Mouse (Mus musculus) ES-E14 (cell line): ENCODE results near the gene Amdhd2. TPM values are rescaled to one million over a fixed set of nuclear protein-coding genes. Genes with fewer than 3 reads are reported as not detected.

ENCODE experiments used
- DNase-seq: peaks from one replicate; pipeline ENCODE4 v3.0.0-alpha.2; 2013; ENCODE audit warnings: low read depth, low spot score
- H3K27ac ChIP-seq: 2 replicates; pipeline ENCODE4 v1.5.1; 2012; ENCODE audit warnings: low read depth, mild to moderate bottlenecking, low read length, moderate library complexity, mixed read lengths; ENCODE audit not compliant: poor library complexity, insufficient read depth, severe bottlenecking
- H3K36me3 ChIP-seq: 2 replicates; pipeline ENCODE4 v1.6.1; 2012; ENCODE audit warnings: mild to moderate bottlenecking, low read length, moderate library complexity, mixed read lengths; ENCODE audit not compliant: control insufficient read depth, poor library complexity, insufficient read depth, severe bottlenecking
- H3K4me1 ChIP-seq, 2 experiments: fragments of 150-350 bp in 1 of 2; sonication (generic) in 1 of 2; 2 replicates each; pipeline ENCODE4 v1.6.1; 2012; ENCODE audit warnings: low read length in 2 of 2, mild to moderate bottlenecking in 1 of 2, mixed read lengths in 1 of 2; ENCODE audit not compliant: control insufficient read depth in 2 of 2, insufficient read depth in 2 of 2, poor library complexity in 1 of 2
- H3K4me3 ChIP-seq, 2 experiments: fragments of 150-350 bp in 1 of 2; sonication (generic) in 1 of 2; 2 replicates each; pipeline ENCODE4 v1.5.1; 2012; ENCODE audit warnings: low read length in 2 of 2, low read depth in 1 of 2, mild to moderate bottlenecking in 1 of 2, mixed read lengths in 1 of 2; ENCODE audit not compliant: insufficient read depth in 1 of 2, poor library complexity in 1 of 2, severe bottlenecking in 1 of 2
- H3K9ac ChIP-seq: 2 replicates; pipeline ENCODE4 v1.6.1; 2012; ENCODE audit warnings: low read depth, mild to moderate bottlenecking, low read length, mixed read lengths; ENCODE audit not compliant: poor library complexity, insufficient read depth, severe bottlenecking
- H3K9me3 ChIP-seq: fragments of 150-350 bp; sonication (generic); 2 replicates; pipeline ENCODE4 v1.6.1; 2012; ENCODE audit warnings: low read depth, mild to moderate bottlenecking, low read length; ENCODE audit not compliant: control insufficient read depth, insufficient read depth
- CHD2 ChIP-seq: IDR thresholded peaks from 2 replicates; pipeline ENCODE4 v1.6.1; 2014; ENCODE audit warnings: mild to moderate bottlenecking, low read depth, low read length, inconsistent platforms
- HCFC1 ChIP-seq: IDR thresholded peaks from 2 replicates; pipeline ENCODE4 v1.6.1; 2012; ENCODE audit warnings: low read length, inconsistent platforms, borderline replicate concordance; ENCODE audit not compliant: insufficient read depth
- MAFK ChIP-seq: IDR thresholded peaks from 2 replicates; pipeline ENCODE4 v1.6.1; 2014; ENCODE audit warnings: mild to moderate bottlenecking, low read depth, low read length, inconsistent platforms; ENCODE audit not compliant: insufficient read depth
- ZC3H11A ChIP-seq: IDR thresholded peaks from 2 replicates; pipeline ENCODE4 v1.6.1; 2012; ENCODE audit warnings: low read depth, mild to moderate bottlenecking, inconsistent platforms, low read length, borderline replicate concordance
- ZNF384 ChIP-seq: IDR thresholded peaks from 2 replicates; pipeline ENCODE4 v1.6.1; 2012; ENCODE audit warnings: low read depth, low read length, inconsistent platforms
- in situ Hi-C, 2 experiments: fragments of 600-800 bp; cut with MboI; formaldehyde crosslinking; loops; one replicate each; pipeline ENCODE4 v1.15.1; 2025; ENCODE audit warnings: low sequenced_read_pairs in 2 of 2, inconsistent platforms in 1 of 2; ENCODE audit not compliant: unreplicated experiment in 2 of 2
- total RNA-seq: library from RNA; depleted of rRNA; stranded (reverse); fragments of 300-350 nt; gene quantifications from 2 replicates; pipeline ENCODE4 v1.2.3, GENCODE M21; 2012

Amdhd2 gene
- total RNA-seq, 1 experiment = 28.5 TPM

DNA sequence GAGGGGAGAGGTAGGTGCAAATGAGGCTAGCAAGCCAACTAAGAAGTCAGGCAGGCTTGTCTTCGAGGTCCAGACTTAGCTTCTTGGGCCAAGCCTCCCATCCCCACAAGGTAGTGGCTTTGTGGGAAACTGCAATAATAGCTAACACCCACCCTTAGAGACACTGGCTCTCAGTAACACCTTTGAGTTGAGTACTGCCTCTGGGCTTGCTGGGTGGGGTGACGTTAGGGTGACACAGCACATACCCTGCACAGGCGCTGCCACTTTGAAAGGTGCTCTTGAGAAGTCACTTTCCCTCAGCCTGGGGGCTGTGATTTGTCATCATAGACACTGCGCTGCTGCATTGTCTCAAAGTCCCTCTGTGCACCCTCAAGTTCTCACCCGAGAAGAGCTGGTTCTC, 30.2 kb upstream of the Amdhd2 start:
- no peaks in the 10 kb centered on the region for H3K9me3 ChIP-seq
- H3K4me3 ChIP-seq = no peak overlapping the region
- TF ChIP-seq ZNF384 (no peak), ZC3H11A (no peak), CHD2 (no peak), MAFK (no peak), HCFC1 (no peak)
- H3K9ac ChIP-seq = no peak overlapping the region
- H3K27ac ChIP-seq = no peak overlapping the region
- in situ Hi-C loops = no loop called here
- H3K36me3 ChIP-seq = no peaks in the 10 kb centered on the region
- peaks cover 4 to 25% of the 10 kb centered on the region in 2 experiments; a peak in 3 of 4 replicates for H3K4me1 ChIP-seq
- no peak for DNase-seq

- Histone ChIP-seq H3K4me1 (peaks cover 4 to 25% of the 10 kb centered on the region in 2 experiments; a peak in 3 of 4 replicates), H3K36me3 (no peaks in the 10 kb centered on the region), H3K9me3 (no peaks in the 10 kb centered on the region), H3K27ac (no peak overlapping the region), H3K4me3 (no peak overlapping the region), H3K9ac (no peak overlapping the region)
- in situ Hi-C loops = no loop called here
- no peak for DNase-seq
- TF ChIP-seq ZNF384 (no peak), CHD2 (no peak), ZC3H11A (no peak), HCFC1 (no peak), MAFK (no peak)
These were observed 29.7 kb upstream of the Amdhd2 start for GRCm38 (mm10) chr17:24193268-24193667.

- Histone ChIP-seq H3K27ac (no peak overlapping the region), H3K36me3 (0 out of 2 replicates have a peak, but pooled peaks cover 2% of the 10 kb centered on the region), H3K4me3 (no peak overlapping the region), H3K9me3 (no peaks in the 10 kb centered on the region), H3K9ac (no peak overlapping the region), H3K4me1 (peaks cover 4 to 23% of the 10 kb centered on the region in 2 experiments; a peak in 3 of 4 replicates)
- TF ChIP-seq ZC3H11A = no peak
- TF ChIP-seq HCFC1 = no peak
- TF ChIP-seq ZNF384 = no peak
- TF ChIP-seq MAFK = no peak
- no peak for TF ChIP-seq CHD2
- no peak for DNase-seq
- in situ Hi-C loops = no loop called here
These were observed 29.3 kb upstream of the Amdhd2 start for GRCm38 (mm10) chr17:24192848-24193247.

DNA sequence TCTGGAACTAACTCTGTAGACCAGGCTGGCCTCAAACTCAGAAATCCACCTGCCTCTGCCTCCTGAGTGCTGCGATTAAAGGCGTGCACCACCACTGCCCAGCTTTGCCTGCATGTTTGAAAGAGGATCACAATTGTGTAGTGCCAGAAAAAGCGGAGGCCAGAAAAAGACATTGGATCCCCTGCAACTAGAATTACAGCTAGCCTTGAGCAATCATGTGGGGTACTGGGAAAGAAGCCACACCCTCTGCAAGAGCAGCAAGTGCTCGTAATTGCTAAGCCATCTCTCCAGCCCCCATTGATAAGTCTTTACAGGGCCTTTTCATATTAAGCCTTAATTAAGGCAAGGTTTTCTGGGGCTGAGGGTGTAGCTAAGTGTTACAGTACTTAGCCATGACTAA, 27.9 kb upstream of the Amdhd2 start:
- TF ChIP-seq CHD2 (no peak), ZC3H11A (no peak), ZNF384 (no peak), HCFC1 (no peak), MAFK (no peak)
- Histone ChIP-seq H3K27ac (no peak overlapping the region), H3K9ac (no peak overlapping the region), H3K4me1 (peaks cover 4 to 10% of the 10 kb centered on the region in 2 experiments; a peak in 3 of 4 replicates), H3K36me3 (0 out of 2 replicates have a peak, but pooled peaks cover 2% of the 10 kb centered on the region), H3K9me3 (no peaks in the 10 kb centered on the region), H3K4me3 (no peak overlapping the region)
- in situ Hi-C loops = no loop called here
- DNase-seq = no peak

GRCm38 (mm10) chr17:24190934-24191333, 27.4 kb upstream of the Amdhd2 start:
- Histone ChIP-seq H3K4me1 (peaks cover 4 to 10% of the 10 kb centered on the region in 2 experiments; a peak in 3 of 4 replicates), H3K36me3 (peaks cover 2% of the 10 kb centered on the region; the same call in 1 of the 2 replicates), H3K27ac (no peak overlapping the region), H3K4me3 (no peak overlapping the region), H3K9ac (no peak overlapping the region), H3K9me3 (no peaks in the 10 kb centered on the region)
- TF ChIP-seq ZNF384 (no peak), MAFK (no peak), ZC3H11A (no peak), CHD2 (no peak), HCFC1 (no peak)
- DNase-seq = no peak
- in situ Hi-C loops = no loop called here
